Mouse (Mus musculus) G1E (cell line): ENCODE measurements around the gene Steap2. TPM values are rescaled to one million over a fixed set of nuclear protein-coding genes. Genes with fewer than 3 reads are reported as not detected.

Experiments
- ATAC-seq: 2 replicates; pipeline ENCODE4 v1.8.0; 2016; ENCODE audit warnings: mild to moderate bottlenecking; ENCODE audit not compliant: insufficient number of reproducible peaks, poor library complexity, low FRiP score, severe bottlenecking; ENCODE audit errors: extremely low read depth
- DNase-seq: peaks from one replicate; pipeline ENCODE4 v3.0.0; 2012; ENCODE audit warnings: low spot score
- H3K27me3 ChIP-seq: 2 replicates; pipeline ENCODE4 v1.6.1; 2012; ENCODE audit warnings: mild to moderate bottlenecking, low read length, inconsistent platforms; ENCODE audit not compliant: insufficient read depth
- H3K36me3 ChIP-seq: replicated peaks from 2 replicates; pipeline ENCODE3; 2012; ENCODE audit warnings: mild to moderate bottlenecking, inconsistent platforms
- H3K4me1 ChIP-seq: 2 replicates; pipeline ENCODE4 v1.6.1; 2012; ENCODE audit warnings: low read depth, low read length, inconsistent platforms, mixed read lengths; ENCODE audit not compliant: insufficient read depth
- H3K4me3 ChIP-seq: 2 replicates; pipeline ENCODE4 v1.5.1; 2012; ENCODE audit warnings: low read depth, mild to moderate bottlenecking, inconsistent platforms, low read length, moderate library complexity, mixed read lengths
- H3K9me3 ChIP-seq: replicated peaks from 2 replicates; pipeline ENCODE4 v1.6.1; 2012; ENCODE audit warnings: inconsistent platforms
- CTCF ChIP-seq: IDR thresholded peaks from 2 replicates; pipeline ENCODE4 v1.5.1; 2012; ENCODE audit warnings: low read depth, low read length, inconsistent platforms, mixed read lengths
- GATA1 ChIP-seq: IDR thresholded peaks from 2 replicates; pipeline ENCODE4 v1.6.1; 2012; ENCODE audit warnings: borderline replicate concordance, low read length, inconsistent platforms, mixed read lengths
- GATA2 ChIP-seq: IDR thresholded peaks from 2 replicates; pipeline ENCODE4 v1.6.1; 2012; ENCODE audit warnings: low read depth, low read length, inconsistent platforms, borderline replicate concordance
- POLR2AphosphoS5 ChIP-seq: IDR thresholded peaks from 2 replicates; pipeline ENCODE4 v1.6.1; 2012; ENCODE audit warnings: low read depth, low read length, inconsistent platforms; ENCODE audit not compliant: insufficient replicate concordance
- TAL1 ChIP-seq: conservative IDR thresholded peaks from 2 replicates; pipeline ENCODE4 v1.6.1; 2012; ENCODE audit warnings: low read depth, low read length, inconsistent platforms, mixed read lengths
- polyA plus RNA-seq: library from polyadenylated mRNA; stranded (reverse); fragments of >175 nt; gene quantifications from 2 replicates; pipeline ENCODE4 v1.2.3, GENCODE M21; 2012
- total RNA-seq, 2 experiments: library from RNA; stranded (forward) in 1 of 2; stranded (reverse) in 1 of 2; fragments of 200-1000 nt in 1 of 2; fragments of >200 nt in 1 of 2; fragmentation: Nextera tagmentation in 1 of 2; gene quantifications; 2 replicates each; pipeline ENCODE4 v1.2.3; 2014 to 2017

Gene Steap2
- total and polyA plus RNA-seq, 3 experiments, result 0.27 TPM; not detected in 2

- Histone ChIP-seq H3K9me3 (no peaks in the 10 kb centered on the region), H3K4me1 (no peaks in the 10 kb centered on the region; the same call in 1 of the 2 replicates), H3K27me3 (peaks cover 4% of the 10 kb centered on the region), H3K4me3 (no peak overlapping the region), H3K36me3 (no peaks in the 10 kb centered on the region)
- DNase-seq (no peak), ATAC-seq (no peak)
- TF ChIP-seq POLR2AphosphoS5 (no peak), TAL1 (no peak), GATA1 (no peak), GATA2 (no peak)
Measured at GRCm38 (mm10) chr5:5657932-5658331, 36.4 kb downstream of the Steap2 start.

GRCm38 (mm10) chr5:5648817-5649569 lies 45.4 kb downstream of the Steap2 start:
- no peak for TF ChIP-seq CTCF
- no peak for TF ChIP-seq GATA1
- TF ChIP-seq POLR2AphosphoS5, result no peak
- H3K4me1 ChIP-seq, result no peaks in the 10 kb centered on the region
- H3K9me3 ChIP-seq, result no peaks in the 10 kb centered on the region
- peaks cover 6% of the 10 kb centered on the region for H3K27me3 ChIP-seq
- no peaks in the 10 kb centered on the region for H3K36me3 ChIP-seq
- ATAC-seq, result no peak
- no peak for DNase-seq
- no peak overlapping the region for H3K4me3 ChIP-seq

- Histone ChIP-seq H3K4me3 (no peak overlapping the region), H3K9me3 (no peaks in the 10 kb centered on the region), H3K4me1 (no peaks in the 10 kb centered on the region), H3K27me3 (peaks cover 6% of the 10 kb centered on the region), H3K36me3 (no peaks in the 10 kb centered on the region)
- TF ChIP-seq POLR2AphosphoS5, result no peak
- TF ChIP-seq GATA2, result no peak
- no peak for TF ChIP-seq TAL1
- TF ChIP-seq CTCF, result no peak
- no peak for TF ChIP-seq GATA1
- ATAC-seq, result no peak
- no peak for DNase-seq
Measured at GRCm38 (mm10) chr5:5646173-5646572, 48.2 kb downstream of the Steap2 start.

- TF ChIP-seq CTCF (no peak), GATA2 (no peak), POLR2AphosphoS5 (no peak)
- ATAC-seq, result no peak
- no peaks in the 10 kb centered on the region for H3K36me3 ChIP-seq
- no peak for DNase-seq
- H3K4me1 ChIP-seq, result no peaks in the 10 kb centered on the region
- no peaks in the 10 kb centered on the region for H3K9me3 ChIP-seq
- no peak overlapping the region for H3K4me3 ChIP-seq
- no peaks in the 10 kb centered on the region for H3K27me3 ChIP-seq
Measured at GRCm38 (mm10) chr5:5638496-5638895, 55.9 kb downstream of the Steap2 start.

GRCm38 (mm10) chr5:5625491-5625890 lies 68.9 kb downstream of the Steap2 start:
- Histone ChIP-seq H3K36me3 (no peaks in the 10 kb centered on the region), H3K9me3 (no peaks in the 10 kb centered on the region), H3K4me3 (no peak overlapping the region), H3K4me1 (no peaks in the 10 kb centered on the region), H3K27me3 (peaks cover 3% of the 10 kb centered on the region)
- DNase-seq, result no peak
- no peak for ATAC-seq
- TF ChIP-seq GATA2, result no peak
- no peak for TF ChIP-seq CTCF

- ATAC-seq, result no peak; the same call in 1 of the 2 replicates
- peaks cover 4% of the 10 kb centered on the region for H3K27me3 ChIP-seq
- DNase-seq, result peak; percentile 2
- TF ChIP-seq GATA2, result no peak
- no peak for TF ChIP-seq CTCF
- no peak for TF ChIP-seq GATA1
- TF ChIP-seq POLR2AphosphoS5, result no peak
- TF ChIP-seq TAL1, result no peak
- H3K4me1 ChIP-seq, result peaks cover 3% of the 10 kb centered on the region; the same call in 1 of the 2 replicates
- H3K9me3 ChIP-seq, result no peaks in the 10 kb centered on the region
- no peaks in the 10 kb centered on the region for H3K36me3 ChIP-seq
- H3K4me3 ChIP-seq, result no peak overlapping the region
Measured at GRCm38 (mm10) chr5:5618329-5618728, 76.0 kb downstream of the Steap2 start.

Other genes with a start within 250 kb of the Steap2 start
- gene 1700015F17Rik, start 215.4 kb downstream of the Steap2 start, total RNA-seq (2014; fragmentation: Nextera tagmentation), result not detected in 2 replicates
- gene 1700015F17Rik, start 215.4 kb downstream of the Steap2 start, total RNA-seq (2017), result not detected in 2 replicates
- gene 1700015F17Rik, start 215.4 kb downstream of the Steap2 start, polyA plus RNA-seq, result not detected in 2 replicates
- gene Cldn12, start 179.6 kb downstream of the Steap2 start, total RNA-seq (2014; fragmentation: Nextera tagmentation), result 13.0 and 18.9 TPM in 2 replicates
- gene Cldn12, start 179.6 kb downstream of the Steap2 start, total RNA-seq (2017), result 12.9 and 14.7 TPM in 2 replicates
- 18.5 and 19.4 TPM in 2 replicates for gene Cldn12, start 179.6 kb downstream of the Steap2 start, polyA plus RNA-seq
- gene Gtpbp10, start 135.0 kb downstream of the Steap2 start, total RNA-seq (2014; fragmentation: Nextera tagmentation), result 0.38 and 0.73 TPM in 2 replicates
- gene Gtpbp10, start 135.0 kb downstream of the Steap2 start, total RNA-seq (2017), result 2.6 and 2.7 TPM in 2 replicates
- 0.15 and 0.17 TPM in 2 replicates for gene Gtpbp10, start 135.0 kb downstream of the Steap2 start, polyA plus RNA-seq
- gene Gm8773, start 120.8 kb downstream of the Steap2 start, total RNA-seq (2014; fragmentation: Nextera tagmentation), result 1.4 and 5.7 TPM in 2 replicates
- gene Gm8773, start 120.8 kb downstream of the Steap2 start, total RNA-seq (2017), result 3.9 and 5.8 TPM in 2 replicates
- gene Gm8773, start 120.8 kb downstream of the Steap2 start, polyA plus RNA-seq, result 0.27 and 0.34 TPM in 2 replicates
- gene Cfap69, start 30.3 kb downstream of the Steap2 start, total RNA-seq (2014; fragmentation: Nextera tagmentation), result not detected in 2 replicates
- 0.23 and 1.6 TPM in 2 replicates for gene Cfap69, start 30.3 kb downstream of the Steap2 start, total RNA-seq (2017)
- gene Cfap69, start 30.3 kb downstream of the Steap2 start, polyA plus RNA-seq, result not detected in 2 replicates
- not detected in 2 replicates for gene Steap1, start 54.7 kb upstream of the Steap2 start, total RNA-seq (2014; fragmentation: Nextera tagmentation)
- not detected in 2 replicates for gene Steap1, start 54.7 kb upstream of the Steap2 start, total RNA-seq (2017)
- not detected in 2 replicates for gene Steap1, start 54.7 kb upstream of the Steap2 start, polyA plus RNA-seq